Mouse (Mus musculus): ENCODE data around the gene Hhat. TPM values are rescaled to one million over a fixed set of nuclear protein-coding genes. Genes with fewer than 3 reads are reported as not detected.

Hhat gene
- total RNA-seq, 2 experiments from 2014 or later = 1.4 to 2.0 TPM

DNA sequence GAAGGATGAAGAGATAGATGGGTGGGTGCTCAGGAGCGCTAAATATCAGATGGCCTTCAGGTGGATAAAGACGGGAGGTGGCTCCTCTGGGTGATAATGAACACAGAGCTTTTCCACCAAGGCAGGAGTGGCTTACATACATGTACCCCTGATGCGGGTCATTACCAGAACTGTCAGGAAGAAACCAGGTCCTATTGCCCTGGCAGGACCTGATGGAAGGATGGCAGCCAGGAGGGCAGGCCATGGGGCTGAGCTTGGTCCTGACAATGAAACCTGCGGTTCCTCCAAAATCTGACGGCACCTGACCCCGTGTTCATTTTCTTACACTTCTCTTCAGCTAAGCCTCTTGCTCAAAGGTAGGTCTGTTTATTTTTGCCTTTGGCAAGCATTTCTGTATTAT, 24.8 kb downstream of the Hhat start:
- intact Hi-C loops (cut with DNase I; ENCODE audit: low total_unique reads) = no loop called here
- DNase-seq = no peak

DNA sequence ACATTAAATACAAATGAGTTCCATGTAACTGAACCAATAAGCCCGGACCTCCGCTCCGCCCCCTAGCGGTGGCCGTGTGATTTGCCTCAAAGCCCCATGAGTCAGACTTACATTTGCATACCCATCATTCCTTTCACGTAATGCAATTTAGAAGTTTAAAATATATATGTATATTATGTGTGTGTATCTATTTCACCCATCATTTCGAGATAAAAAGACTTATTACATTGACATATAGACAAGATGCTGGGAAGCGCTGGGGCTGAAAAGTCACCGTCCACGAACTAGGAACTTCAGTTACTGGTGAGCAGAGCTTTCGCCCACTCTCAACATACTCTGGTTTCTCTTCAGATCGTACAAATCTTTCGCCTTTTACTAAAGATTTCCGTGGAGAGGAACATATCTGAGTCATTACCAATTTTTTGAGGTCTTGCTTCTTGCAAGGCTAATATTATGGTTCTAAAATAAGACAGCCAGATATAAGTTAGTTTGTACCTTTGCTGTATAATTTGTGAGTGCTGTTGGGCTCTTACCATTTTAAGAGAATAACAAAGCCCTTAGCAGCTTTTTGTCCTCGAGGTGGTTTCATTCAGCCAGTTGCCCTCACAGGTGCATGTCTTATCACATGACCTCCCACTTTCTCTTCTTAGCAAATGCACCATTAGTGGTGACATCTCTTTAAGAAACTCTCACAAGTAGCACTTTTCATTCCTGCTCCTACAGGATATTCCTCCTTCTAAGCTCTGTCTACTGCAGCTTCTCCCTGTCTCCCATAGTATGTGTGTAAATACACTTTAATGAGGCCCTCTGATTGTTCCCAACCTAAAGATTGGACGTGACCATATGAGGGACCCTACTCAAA, 25.6 kb downstream of the Hhat start:
- peak; percentile 14 for DNase-seq
- intact Hi-C loops (cut with DNase I; ENCODE audit: low total_unique reads) = no loop called here

DNA sequence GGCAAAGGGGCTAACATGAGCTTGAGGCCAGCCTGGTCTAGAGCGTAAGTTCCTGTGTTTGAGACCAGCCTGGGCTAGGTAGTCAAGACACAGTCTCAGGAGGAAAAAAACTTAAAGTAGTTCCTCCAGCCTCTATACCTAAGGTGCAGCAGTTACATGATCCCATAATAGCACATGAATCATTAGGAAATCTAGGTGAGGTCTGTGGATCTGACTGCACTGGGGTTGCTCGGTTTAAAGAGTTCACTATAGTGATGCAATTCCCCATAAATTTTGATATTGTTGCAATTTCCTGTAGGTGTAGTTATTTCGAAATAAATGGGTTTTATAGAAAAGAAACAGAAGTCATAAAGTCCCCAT, 26.2 kb downstream of the Hhat start:
- intact Hi-C loops (cut with DNase I; ENCODE audit: low total_unique reads) = no loop called here
- no peak for DNase-seq

DNA sequence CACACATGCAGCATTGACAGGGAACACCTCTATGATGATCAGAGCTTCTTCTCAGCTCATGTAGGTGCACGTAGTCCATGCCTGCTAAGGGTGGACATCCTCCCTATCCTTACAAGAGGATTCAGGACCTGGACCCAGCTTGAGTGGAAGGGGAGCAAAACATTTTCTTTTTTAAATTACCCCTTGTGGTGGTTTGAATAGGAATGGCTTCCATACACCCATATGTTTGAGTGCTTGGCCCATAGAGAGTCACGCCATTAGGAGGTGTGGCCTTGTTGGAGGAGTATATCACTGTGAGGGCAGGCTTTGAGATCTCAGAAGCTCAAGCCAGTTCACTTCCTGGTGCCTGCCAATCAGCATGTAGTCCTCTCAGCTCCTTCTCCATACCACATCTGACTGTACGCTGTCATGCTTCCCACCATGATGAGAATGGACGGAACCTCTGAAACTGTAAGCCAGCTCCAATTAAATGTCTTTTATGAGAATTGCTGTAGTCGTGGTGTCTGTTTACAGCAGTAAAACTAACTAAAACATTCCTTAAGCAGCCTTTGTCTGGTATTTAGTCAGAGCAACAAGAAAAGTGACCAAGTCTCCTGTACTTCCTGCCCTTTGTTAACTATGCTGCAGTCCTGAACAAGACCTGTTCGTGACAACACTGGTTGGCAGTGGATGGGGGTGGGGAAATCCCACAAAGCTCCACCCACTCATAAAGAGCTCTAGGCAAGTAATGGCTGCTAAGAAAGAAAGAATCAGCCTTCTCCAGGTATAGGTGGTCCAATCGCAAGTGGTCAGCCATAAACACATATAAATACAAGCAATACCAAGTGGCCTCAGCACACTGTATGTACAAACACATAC, 28.4 kb downstream of the Hhat start:
- DNase-seq = no peak
- intact Hi-C loops (cut with DNase I; ENCODE audit: low total_unique reads) = no loop called here

DNA sequence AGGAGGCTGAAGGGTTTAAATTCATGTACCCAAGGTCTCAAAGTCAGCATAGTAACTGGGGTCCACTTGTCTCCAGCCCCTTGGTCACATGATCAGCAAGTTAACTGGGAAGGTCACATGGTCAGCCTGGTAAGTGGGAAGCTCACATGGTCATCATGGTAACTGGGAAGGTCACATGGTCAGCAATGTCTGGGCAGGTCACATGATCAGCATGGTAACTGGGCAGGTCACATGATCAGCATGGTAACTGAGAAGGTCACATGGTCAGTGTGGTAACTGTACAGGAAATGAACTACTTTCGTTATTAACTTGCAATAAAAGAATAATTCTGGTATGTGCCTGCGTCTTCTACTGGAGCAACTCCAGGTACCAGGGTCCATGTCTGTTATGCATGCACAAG, 29.1 kb downstream of the Hhat start:
- DNase-seq = no peak
- intact Hi-C loops (cut with DNase I; ENCODE audit: low total_unique reads) = no loop called here

DNA sequence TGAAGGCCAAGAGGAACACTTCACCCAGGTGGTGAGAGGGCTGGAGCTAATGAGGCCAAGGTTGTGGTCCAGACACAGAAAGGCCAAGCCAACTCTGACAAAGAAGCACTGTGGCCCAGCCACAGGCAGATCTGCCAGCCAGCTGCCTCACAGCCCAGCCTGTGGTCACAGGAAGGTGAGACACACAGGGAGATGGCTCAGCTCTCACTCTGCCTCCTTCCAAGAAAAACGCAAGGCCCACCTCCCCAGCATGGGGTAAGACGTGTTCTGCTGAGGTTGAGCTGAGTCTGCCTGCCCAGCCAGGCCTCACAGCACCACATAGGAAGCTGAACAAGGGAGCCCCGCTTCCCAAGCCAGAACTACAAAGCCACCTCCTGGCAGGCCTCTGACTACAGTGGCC, 34.5 kb downstream of the Hhat start:
- peak; percentile 22 for DNase-seq
- intact Hi-C loops (cut with DNase I; ENCODE audit: low total_unique reads) = no loop called here

DNA sequence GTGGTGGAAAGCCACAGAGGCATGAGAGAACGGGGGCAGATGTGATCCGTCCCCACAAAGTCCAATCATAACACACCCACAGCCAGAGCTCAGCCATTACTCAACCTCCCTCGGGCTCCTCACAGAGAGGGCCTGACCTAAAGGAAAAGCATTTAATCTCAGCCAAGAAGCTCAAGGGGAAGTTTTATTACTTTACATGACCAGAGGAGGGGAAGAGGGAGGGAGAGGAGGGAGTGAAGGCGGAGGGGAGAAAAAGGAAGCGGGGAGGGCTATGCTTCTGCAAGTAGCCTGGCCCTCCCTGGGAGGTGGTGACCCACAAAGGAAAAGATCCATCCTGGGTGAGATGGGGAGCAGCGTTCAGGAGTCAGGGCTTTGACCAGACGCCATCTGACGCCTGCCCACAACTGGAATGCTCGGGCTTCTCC, 35.0 kb downstream of the Hhat start:
- DNase-seq = peak; percentile 10
- intact Hi-C loops (cut with DNase I; ENCODE audit: low total_unique reads) = no loop called here

DNA sequence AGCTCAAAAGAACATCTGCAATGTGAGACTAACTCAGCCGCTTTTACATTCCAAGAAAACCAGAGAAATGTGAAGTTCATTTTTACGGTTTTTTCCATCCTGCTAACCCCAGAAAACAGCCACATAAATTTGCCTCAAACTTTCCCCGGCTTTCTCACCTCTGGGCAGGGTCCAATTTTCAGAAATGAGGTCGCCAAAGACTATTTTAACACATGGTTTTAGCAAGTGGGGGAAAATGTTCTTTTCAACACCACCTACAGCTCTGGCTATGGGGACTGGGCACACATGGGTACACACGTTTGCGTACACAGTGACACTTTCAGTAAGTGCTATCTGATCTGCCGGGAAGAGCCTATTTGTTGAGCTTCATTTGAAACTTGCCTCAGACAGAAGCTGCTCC, 40.5 kb downstream of the Hhat start:
- DNase-seq = no peak
- intact Hi-C loops (cut with DNase I; ENCODE audit: low total_unique reads) = no loop called here

DNA sequence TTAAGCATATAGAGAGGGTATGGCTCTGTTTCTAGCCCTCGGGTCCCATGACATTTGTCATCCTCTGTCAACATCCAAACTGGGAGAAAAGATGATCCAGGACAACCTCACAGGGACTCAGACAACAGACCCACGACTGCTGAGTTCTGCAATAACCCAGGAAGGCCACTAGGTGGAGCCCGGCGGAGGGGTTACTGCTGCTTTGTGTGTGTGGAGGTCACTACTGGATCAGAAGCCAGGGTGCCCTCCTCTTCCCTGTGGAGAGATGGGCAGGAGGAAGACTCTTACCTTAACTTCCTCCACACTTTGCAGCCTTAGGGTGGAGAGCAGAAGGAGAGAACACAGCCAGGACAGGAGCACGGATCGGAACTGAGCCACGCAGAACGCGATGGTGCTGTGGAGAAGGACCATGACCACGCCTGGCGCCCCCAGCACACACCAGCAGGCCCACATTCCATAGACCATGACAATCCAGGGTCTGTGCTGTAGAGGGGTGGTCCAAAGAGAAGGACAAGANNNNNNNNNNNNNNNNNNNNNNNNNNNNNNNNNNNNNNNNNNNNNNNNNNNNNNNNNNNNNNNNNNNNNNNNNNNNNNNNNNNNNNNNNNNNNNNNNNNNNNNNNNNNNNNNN, 43.9 kb downstream of the Hhat start:
- DNase-seq = peak; percentile 66
- intact Hi-C loops (cut with DNase I; ENCODE audit: low total_unique reads) = loop anchor here (5.0 kb wide), 2 partner anchors 55 to 185 kb away; no protein-coding TSS in a partner anchor

DNA sequence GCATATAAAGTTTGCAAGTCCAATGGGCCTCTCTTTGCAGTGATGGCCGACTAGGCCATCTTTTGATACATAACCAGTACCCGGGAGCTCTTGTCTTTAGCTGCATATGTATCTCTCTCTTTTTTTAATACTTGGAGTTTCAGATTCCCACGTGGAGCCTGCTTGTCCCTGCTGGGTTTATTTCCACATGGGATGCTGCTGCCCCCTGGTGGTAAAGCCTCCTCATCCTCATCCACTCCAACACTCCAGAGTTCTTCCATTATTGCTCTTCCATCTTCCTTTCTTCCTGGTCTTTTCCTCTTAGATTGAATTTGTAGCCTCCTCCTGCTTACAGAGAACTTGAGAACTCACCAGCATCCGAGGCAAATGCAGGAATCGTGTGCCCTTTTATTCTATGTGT, 48.9 kb downstream of the Hhat start:
- intact Hi-C loops (cut with DNase I; ENCODE audit: low total_unique reads) = no loop called here
- DNase-seq = peak; percentile 59

DNA sequence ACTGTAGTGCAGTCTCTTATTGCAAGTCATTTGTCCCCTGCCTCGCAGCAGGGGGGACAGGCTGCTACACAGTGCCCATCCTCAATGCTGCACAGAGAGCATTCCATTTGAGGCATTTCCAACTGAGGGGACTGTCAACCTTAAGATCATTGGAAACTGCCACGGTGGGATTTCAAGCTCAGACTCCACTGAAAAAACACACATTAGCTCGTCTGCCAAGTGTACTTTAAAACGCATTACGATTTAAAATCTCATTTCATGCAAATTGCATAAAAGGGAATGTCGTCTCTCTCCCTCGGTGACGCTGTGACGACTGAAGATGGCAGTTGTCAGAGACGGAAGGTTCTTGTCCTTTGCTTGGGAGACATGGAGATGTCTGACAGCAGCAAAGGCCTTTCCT, 50.9 kb downstream of the Hhat start:
- intact Hi-C loops (cut with DNase I; ENCODE audit: low total_unique reads) = no loop called here
- DNase-seq = no peak

DNA sequence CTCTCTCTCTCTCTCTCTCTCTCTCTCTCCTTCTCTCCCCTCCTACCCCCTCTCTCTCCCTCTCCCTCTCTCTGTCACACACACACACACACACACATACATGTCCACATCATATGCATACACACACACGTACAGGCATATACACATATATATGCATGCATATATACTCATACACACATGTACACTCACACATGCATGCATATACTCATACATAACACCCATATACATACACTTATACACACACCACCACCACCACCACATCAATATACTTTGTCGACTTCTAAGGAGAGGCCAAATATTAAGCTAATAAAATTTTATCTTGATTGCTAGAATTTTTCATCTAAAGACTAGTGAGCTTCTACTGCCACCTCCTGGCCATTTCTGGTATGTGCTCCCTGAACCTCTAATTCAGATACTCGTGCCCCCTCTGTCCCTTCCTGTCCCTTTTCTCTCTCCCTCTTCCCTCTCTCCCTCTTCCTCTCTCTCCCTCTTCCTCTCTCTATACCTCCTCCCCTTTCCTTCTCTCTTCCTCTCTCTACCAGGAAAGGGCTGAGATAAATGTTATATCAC, 59.2 kb downstream of the Hhat start:
- peak; percentile 28 for DNase-seq
- intact Hi-C loops (cut with DNase I; ENCODE audit: low total_unique reads) = loop anchor here (5.0 kb wide), 2 partner anchors 115 to 520 kb away; partner anchors contain the start of gene Kcnh1

DNA sequence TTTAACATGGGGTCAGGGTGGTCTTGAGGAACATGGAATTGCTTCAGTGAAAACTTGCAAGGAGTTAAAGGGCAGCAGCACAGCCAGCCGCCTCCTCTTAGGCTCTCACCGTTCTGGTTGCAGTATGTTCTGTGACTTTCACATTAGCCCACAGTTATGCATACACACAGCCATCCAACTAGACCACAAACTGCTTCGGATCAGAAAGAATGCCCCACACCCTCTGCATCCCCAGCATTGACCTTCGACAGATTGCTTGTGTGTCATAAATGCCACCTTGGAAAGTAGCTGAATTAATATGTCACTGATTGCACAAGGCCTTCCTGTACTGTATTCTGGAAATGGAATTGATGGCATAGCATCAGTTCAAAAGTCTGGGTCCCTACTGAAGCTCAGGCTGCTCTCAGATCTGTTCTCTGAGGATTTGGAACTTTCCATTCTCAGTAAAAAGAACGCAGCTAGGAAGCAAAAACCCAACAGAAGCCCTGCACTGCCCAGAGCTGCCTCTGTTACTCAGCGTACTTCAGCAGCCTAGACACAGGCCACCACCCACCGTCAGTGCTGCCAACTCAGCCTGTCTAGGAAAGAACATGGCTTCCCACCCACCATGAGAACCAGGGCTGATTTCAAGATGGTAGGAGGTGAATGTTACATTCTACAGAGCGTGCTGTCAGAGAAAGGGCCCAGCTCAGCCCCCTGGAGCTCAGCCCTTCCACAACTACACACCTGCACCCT, 70.5 kb downstream of the Hhat start:
- no peak for DNase-seq
- intact Hi-C loops (cut with DNase I; ENCODE audit: low total_unique reads) = no loop called here

DNA sequence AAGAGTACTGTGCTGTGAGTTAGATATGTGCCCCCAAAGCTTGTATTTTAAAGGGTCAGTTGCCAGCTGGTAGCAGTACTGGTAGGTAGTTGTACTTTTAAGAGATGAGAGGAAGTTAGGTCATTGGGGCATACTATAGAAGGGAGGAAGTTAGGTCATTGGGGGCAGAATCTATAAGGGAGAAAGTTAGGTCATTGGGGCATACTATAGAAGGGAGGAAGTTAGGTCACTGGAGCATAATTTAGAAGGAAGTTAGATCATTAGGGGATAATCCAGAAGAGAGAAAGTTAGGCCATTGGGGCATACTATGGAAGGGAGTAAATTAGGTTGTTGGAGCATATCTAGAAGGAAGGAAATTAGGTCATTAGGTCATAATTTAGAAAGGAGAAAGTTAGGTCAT, 71.9 kb downstream of the Hhat start:
- DNase-seq = no peak

DNA sequence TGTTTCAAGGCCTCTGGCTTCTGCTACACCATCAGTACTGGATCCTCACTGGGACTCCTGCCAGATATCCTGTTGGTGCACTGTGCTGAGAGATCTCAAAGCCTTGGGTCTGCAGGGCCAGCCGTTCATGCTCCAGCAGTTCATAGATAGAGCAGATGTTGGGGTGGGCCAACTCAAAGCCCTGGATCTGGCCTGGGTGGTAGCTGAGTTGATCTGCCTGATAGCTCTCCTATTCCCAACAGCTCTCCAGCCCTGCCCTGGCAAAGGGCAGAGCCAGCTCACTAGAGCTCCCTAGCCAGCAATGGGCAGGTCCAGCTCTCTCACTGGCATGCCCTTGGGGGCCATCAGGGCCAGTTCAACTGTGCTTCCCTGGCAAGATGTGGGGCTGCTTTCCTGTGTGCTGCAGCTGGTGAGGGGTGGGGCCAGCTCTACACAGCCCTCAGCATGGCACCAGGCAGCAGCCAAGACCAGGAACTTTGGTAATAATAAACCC, 74.6 kb downstream of the Hhat start:
- DNase-seq = peak; percentile 49
- intact Hi-C loops (cut with DNase I; ENCODE audit: low total_unique reads) = no loop called here

More for the DNA sequence above, 71.9 kb downstream of the Hhat start:
- intact Hi-C loops (cut with DNase I; ENCODE audit: low total_unique reads) = no loop called here

DNA sequence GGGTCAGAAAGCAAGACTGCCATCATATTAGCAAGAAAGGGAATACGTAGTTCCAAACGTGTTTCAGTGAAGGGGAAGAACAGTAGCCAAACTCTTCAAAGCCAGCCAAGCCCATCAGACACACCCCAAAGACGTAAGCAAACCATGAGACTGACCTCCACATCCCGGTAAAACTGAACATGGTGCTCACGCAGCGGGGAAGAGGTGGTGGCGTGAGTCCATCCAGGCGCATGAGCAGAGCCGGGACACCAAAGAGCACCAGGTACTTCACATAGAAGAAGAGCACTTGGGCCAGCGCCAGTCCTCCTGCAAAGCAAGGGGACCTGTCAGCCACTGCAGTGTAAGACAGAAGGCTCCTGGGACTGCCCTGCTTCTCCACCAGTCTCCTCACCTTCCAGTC, 77.4 kb downstream of the Hhat start:
- DNase-seq = no peak
- intact Hi-C loops (cut with DNase I; ENCODE audit: low total_unique reads) = no loop called here

DNA sequence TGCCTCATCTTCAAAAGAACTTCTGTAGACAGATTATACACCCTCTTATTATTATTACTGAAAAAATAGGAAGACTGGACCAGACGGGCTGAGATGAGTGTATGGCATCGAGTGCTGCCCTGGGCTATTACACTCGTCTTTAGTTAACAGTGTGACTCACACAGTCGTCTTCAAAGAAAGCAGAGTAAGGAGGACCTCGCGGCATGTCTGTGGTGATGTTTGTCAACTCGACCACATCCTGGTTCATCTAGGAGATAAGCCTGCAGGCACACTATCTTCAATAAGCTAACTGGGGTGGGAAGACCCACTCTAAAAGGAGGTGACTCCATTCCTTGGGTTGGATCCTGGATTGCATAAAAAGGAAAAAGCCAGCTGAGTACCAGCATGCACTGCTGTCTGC, 78.0 kb downstream of the Hhat start:
- DNase-seq = no peak
- intact Hi-C loops (cut with DNase I; ENCODE audit: low total_unique reads) = no loop called here

DNA sequence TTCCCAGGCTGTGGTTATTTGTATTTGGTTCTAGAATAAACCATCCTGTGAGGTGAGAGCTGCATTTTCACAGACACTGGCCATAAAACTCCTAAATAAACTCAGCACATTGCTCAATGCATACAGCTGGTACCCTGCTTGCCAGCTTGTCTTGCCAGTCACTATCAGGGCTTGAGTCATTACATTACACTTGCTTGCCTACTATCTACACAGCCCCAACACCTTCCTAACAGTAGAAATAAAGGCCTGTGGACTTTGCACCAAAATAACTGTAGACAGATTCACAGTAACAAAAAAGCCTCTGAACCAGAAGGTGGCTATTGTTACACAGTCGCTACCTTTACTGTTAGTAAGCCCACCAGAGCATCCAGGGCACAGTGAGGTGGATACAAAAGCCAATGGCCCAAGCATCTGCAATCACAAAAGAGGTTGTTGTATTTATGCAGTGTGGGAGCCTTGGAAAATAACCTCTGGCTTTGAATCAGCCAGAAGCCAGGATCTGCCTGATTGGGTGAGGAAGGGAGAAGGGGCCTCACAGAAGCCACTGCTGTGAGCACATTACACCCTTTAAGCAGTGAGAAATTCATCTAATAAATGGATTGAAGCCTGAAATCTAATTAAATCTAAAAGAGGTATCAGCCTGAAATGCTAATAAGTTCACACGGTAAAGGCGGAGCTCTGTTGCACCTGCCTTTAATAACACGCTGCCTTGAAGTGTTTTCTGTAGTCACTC, 88.6 kb downstream of the Hhat start:
- DNase-seq = no peak
- intact Hi-C loops (cut with DNase I; ENCODE audit: low total_unique reads) = no loop called here

All from gastrocnemius, postnatal 14 days (tissue).